Mouse (Mus musculus): Measurements from ENCODE around the gene Cbln4.

Gene Cbln4

DNA sequence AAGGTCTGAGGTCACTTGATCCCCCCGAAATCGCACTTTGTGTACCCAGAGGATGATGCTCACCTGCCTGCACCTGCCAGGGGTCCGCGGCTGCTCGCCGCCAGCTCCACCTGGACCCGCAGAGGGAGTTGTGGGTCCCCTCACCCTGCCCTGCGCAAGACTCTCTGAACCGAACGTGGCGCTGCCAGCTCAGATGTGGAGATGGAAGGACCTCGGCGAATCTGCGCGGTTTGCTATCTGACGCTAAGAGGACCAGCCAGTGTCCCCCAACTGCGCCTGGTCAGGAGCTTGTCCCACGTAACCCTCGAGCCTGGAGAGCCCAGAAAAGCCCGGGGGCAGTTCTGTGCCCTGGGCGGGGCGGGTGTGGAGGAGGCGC, at the start of gene Cbln4:
Gene Cbln4, minus strand, starts transcription at position 232 of the 376 bp plus-strand sequence.
- no peak for DNase-seq

DNA sequence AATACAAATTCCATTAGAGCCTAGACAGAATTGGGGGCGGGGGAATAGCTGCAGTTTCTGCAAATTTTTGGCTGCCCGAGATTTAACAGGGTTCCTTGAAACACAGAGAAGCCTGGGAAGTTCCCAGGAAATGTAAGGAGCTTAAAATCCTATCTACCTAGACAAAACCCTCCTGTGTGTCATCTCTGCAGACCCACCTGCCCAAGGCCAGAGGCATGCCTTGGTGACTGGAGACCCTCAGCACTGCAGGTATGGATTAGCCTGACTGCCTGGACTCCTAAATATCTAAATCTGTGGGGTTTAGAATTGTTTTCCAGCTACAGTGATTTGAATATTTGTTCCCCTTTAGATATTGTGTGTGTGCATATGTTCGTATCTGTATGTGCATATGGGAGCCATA, 35.3 kb upstream of the Cbln4 start:
- no peak for DNase-seq

DNA sequence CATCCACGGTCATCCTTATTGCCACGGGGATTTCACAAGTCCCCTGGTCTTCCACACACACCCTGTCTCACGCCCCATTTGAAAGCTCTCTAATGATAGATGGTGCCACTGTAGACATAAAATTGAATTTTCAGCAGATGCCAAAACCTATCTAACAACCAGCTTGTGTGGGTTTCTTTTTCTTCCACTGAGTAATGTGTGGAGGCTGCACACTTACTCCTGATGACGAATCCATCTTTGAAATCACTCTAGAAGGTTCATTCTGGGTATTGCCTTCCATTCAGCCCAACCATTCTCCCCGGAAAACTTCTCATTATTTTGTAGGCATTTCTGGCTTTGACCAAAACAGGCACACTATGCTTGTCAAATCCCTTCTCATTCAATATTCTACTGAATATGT, 33.0 kb upstream of the Cbln4 start:
- no peak for DNase-seq

DNA sequence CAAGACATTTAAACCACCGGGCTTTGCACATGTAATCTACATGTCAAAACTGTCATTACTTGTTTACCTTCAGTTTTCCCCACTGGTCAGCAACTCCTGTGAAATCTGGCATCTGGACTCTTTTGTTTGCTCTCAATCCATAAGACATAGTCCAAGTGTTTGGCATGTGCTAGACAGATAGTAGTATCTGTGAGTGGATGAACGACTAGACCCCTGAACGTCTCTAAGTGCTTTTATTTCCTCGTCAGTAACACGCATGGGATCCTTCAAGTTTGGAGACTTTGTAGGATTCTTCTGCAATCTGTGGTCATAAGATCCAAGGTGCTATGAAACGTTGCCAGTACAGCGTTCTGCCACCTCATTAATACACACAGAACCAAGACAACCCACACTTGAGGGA, 19.6 kb upstream of the Cbln4 start:
- DNase-seq: no peak

DNA sequence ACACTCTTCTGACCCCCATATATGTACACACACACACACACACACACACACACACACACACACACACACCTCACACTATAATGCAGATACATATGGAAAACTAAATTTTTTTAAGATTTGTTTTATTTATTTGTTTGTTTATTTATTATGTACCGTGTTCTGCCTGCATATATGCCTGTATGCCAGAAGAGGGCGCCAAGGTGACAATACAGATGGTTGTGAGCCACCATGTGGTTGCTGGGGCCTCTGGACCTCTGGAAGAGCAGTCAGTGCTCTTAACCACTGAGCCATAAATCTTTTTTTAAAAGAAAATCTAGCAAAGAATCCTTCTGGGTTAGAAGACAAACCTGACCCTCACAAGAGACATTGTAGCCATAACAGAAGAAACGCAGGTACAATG, 16.5 kb upstream of the Cbln4 start:
- DNase-seq: no peak

DNA sequence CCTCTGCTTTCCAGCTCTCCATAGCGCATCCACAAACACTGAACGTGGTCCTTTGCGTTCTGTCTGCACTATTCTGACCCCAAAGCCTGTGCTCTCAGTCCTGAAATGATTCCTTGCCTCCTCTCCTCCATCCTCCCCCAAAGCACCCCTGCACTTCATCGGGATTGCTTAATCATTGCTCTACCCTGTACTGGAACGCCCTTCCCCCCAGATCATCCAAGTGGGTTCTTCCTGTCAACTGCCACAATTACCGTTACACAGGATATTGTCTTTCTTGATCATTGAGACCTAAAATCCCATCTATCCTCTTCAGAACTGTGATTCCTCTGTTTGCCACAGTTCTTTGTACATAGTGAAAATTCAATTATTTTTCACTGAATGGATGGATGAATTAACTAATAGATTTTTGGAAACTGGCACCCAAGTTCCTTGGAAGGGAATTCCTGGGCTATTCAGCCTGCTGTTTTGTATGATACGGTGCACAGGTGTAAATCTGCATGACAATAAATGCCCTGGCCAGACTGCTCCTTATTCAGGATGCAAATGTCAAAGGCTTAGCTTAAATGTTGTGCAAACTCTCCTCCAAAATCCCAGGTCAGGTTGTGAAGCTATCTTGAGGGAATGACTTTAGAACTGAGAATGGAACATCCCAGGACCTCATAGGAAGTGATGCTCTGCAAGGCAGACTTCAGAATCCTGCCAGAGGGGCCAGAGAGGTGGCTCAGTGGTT, 15.8 kb upstream of the Cbln4 start:
- no peak for DNase-seq

DNA sequence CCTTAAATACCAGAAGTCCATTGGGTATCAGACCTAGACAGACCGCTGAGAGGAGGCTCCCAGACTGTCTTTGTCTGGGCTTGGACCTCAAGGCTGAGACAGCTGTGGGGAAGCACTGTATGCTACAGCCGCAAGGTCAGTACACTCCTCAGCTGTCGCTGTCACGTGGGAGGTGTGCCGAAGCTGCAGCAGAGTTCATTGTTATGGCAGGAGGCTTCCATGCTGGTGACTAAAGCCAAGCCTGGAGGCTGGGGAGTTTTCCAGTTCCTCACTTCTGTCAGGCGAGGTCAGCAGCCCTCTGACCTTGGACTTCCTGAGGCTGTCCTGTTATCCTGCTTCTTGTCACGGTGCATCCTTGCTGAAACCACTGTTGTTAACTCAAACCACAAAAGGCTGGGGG, 2.7 kb upstream of the Cbln4 start:
- DNase-seq: peak; percentile 17

DNA sequence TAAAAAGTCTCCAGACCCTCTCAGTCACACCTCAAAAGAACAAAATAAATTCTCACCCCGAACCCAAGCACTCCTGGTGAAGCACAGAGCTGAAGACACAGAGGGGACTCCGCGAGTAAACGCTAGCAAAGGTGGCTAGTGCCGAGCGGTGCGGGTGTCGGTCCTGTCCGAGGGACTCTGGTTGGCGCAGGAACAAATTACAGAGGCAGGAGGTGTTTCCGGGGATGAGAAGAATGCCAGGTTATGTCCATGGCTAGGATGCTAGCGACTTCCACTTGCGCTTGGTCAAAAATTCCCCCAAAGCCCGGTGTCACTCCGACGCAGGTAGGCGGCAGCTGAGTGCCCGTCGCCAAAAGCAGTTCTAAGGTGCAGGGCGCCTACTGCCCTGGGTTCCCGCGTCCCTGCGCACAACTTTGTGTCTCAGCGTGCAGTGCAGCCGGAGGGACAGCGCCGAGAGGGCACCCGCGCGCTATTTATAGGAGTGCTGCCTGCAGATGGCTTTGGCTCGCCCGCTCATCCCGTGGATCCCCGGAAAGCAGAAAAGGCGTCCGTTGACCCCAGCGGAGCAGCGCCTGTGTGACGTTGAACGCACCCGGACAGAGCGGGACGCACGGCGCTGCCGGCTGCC, 545 bp downstream of the Cbln4 start:
- peak; percentile 12 for DNase-seq

DNA sequence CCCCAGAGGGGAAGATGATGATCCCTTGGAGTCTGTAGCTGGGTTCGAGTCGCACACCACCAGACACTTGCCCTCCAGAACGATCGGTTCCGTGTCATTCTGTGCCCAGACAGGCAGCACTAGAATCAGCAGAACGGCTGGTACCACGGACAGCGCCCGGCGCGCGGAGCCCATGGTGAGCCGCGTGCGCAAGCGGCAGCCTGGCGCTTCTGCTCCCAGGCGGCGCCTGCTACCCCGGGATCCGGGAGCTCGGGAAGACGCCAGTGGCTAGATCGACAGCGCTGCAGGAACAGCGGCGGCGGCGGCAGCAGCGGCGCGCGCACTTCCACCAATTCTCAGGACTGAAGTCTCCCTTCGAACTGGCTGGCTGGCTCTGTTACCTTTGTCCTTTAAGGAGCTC, 1.1 kb downstream of the Cbln4 start:
- peak; percentile 59 for DNase-seq

DNA sequence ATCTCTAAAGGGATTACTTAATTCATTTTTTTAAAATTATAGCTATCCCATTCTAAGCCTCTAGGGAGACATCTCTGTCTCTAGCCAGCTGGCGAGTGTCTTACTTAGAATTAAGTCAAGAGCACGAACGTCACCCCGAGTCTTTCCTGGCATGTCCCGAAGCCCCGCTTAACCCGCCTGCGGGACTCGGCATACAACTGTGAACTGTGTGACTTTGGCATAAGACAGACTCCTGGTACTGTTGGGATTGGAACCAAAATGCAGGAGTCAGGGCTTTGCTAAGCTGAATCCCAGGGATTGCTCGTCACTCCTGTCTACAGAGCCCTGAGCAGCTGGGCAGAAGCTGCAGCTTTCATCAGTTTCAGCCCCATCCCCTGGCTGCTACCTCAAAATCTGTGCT, 2.4 kb downstream of the Cbln4 start:
- DNase-seq: no peak

DNA sequence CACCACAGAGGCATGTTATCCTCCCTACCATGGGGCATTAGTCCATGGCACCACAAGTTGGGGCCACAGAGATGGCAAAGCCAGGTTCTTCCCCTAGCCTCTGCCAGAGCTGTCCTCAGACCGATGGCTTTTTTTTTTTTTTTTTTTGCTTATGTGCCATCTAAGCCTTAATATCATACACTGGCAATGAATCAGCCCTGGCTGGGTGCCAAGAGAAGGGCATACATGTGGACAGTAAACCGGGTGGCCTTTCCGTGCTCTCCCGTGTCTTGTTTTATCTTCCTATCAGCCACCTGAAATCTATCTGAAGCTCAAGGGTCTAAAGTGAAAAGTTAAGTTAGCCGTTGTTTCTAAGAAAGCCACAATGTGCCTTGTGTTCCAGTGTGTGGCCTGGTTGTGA, 3.7 kb downstream of the Cbln4 start:
- DNase-seq: no peak

DNA sequence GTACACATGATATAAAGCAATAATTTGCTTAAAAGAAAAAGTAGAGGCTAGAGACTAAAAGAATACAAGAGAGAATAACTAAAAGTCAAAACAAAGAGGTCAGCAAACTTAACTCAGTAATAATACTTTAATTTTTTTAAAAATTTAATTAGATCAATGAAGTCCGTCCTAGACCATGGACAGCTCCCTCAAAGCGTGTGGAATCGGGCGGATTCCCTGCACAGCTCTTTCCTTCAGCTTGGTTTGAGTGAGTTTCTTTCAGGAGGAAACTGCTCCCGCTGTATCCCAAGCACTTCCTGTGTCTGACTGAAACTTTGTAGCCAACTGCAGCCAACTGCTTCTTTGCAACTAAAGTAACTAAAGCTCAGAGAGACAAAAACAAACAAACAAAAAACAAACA, 9.0 kb downstream of the Cbln4 start:
- DNase-seq: no peak

DNA sequence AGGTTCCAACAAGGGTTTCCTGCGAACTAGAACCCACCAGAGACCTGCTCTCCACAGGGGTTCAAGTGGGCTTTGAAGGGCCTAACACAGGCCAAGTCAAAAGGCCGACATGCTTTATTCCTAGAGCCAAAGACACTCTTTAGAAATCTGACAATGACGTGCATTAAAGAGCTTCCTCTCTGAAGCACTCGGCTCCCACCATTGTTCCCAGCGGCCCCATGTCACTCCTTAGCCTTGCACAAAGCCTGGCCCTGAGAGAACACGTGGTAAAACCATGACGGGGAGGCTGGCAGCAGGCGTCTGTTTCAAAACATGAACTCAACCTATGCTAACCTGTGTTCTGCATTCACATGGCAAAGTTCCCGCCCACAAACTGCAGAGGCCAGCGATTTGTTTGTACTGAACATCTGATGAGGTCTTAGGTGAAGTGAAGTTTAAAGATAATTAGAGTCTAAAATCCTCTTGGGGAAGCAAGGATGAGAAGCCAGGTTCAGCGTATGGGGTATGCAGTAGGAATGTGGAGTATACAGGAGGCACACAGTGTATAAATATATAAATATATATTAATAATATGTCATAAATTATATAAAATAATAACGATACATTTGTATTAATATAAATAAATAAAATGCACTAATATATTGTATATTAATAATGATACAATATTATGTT, 17.7 kb downstream of the Cbln4 start:
- DNase-seq: no peak

DNA sequence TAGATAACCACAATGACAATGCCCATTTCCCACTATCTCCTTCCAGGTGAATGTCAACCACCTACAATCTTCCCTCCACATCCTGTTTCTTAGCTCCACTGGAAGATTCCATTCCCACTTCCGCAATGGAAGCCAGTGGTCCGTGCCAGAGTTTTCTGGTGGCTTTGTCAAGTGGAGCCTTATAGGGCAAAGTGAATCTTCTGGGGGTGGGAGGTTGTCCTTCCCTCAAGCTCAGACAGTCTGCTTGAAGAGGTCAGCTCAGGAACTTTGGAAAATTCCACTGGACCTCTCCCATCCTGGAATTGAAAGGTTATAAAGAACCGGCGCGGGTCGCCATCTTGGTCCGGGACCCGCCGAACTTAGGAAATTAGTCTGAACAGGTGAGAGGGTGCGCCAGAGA, 36.5 kb downstream of the Cbln4 start:
- DNase-seq: no peak

DNA sequence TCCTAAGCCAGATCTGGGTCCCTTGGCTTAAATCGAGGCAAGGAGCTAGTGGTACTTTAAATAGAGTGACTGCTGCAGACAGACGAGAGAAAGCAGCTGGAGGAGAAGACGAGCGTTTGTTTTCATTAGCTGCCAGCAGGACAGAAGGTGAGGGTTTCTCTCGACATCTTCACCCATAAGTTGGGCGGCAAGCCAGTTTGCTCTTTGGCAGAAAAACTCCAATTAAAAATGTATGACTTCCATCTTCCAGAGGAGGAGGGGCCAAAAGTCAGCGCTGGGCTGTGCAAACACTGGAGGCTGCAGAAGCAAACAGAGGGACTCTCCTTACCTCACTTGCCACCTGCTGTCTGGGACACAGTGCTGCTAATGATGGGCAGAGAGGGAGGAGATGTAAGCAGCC, 37.3 kb downstream of the Cbln4 start:
- peak; percentile 12 for DNase-seq

DNA sequence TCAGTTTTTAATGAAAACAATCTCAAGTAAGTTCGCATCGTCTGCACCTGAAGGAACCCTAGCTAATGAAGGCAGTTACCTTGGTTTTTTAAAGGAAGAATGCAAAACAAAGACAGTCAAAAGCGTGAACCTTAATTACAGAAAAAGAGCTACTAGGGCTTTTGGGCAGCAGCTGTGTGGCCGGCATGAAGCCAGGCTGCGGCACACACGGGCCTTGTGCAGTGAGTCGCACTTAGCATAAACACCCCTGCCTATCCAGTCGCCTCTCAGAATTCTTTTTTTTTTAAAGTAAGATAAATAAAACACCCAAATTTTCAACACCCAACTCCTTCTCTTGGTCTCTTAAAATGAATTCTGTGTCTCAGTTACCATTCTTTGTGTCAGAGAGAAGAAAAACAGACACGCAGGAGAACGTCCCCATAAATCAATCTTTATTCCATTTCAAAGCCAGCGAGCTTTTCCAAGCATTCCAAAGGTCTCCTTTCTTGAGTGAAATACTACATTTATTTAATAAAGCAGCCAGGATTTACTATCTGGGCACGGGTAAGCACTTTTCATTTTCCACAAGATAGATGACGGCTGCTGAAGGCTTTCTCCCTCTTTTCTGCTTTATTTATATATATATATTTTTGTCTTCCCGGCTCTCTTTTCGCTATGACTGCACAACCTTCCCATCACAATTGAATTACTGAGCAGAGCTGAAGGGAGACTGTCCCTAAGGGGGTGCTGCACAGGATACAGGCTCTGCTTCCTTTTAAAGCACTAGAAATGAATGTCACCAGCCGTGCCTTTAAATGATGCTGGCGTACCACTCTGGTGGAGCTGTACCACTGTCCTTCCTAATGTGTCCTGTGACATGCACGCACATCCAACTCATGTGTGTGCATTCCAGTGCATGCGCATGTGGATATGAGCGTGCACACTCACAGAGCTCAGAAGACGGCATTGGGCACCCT, 39.0 kb downstream of the Cbln4 start:
- DNase-seq: peak; percentile 25

DNA sequence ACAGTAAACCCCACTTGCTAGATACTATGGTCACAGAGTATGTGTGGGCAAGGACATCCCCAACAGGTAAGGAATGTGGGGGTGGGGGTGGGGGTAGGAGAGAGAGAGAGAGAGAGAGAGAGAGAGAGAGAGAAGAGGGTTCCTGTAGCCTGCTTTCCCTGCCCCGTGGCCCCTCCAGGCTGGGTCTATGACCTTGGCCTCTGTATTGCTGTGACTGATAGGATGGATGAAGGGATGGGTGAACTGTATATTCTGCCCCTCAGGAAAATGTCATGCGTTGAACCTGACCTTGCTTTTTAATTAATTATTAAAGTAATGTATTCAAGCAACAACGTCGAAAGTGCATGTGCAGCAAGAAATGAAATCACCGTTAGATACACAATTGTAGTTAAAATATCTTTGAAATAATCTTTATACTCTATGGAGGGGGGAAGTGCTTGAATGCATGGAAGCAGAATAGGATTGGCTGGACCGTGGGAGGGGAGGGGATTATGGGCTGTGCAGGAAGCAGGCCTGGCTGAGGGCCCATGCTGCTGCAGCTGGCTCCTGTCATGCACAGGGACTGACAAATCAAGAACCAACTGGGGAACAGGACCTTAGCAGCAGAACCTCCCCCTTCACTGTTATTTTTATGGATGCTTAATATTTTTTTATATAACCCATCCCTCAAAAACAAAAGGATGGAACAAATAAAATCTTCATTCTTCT, 46.1 kb downstream of the Cbln4 start:
- no peak for DNase-seq

DNA sequence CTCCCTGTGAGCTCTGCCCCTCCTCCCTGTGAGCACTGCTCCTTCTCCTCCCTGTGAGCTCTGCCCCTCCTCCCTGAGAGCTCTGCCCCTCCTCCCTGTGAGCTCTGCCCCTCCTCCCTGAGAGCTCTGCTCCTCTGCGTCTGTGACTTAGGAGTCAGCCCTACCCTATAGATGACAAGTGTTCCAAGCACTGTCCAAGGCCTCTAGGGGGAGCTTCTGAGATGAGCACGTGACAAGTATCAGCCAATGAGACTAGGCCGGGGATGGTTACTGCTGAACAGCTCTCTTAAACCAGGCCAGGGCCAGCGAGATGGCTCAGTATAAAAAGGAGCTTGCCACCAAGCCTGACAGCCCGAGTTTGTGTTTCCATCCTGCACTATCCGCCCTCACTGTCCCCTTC, 48.4 kb downstream of the Cbln4 start:
- DNase-seq: peak; percentile 50

DNA sequence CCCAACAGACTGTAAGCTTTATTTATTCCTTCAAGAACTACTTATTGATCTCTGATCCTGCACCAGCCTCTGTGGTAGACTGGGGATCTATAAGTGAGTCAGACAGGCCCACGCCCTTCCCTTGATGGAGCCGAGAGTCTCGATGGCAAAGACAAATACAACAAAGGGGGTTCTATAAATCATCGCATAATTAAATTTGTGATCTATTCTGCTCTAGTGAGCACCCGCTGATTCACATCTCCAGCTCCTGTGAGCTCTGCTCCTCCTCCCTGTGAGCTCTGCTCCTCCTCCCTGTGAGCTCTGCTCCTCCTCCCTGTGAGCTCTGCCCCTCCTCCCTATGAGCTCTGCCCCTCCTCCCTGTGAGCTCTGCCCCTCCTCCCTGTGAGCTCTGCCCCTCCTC, 49.0 kb downstream of the Cbln4 start:
- peak; percentile 21 for DNase-seq

DNA sequence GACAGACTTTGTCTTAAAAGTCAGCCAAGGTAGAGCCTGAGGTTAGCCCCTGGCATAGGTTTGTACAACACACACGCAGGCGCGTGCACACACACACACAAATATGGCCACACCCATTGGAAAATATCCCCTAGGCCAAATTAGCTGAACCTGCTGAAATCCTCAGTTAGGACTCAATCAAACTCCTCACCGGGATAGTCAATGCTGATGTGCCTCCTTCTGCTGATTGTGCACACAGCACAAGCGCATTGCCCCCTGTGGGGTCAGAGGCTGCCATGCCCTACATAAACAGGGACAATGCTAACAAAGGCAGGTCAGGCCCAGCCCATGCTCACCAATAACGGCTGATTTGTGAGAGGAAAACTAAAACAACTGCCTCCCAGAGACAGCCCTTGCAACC, 56.6 kb downstream of the Cbln4 start:
- peak; percentile 52 for DNase-seq
